Mouse (Mus musculus): ENCODE data around the gene Arhgef33. TPM values are rescaled to one million over a fixed set of nuclear protein-coding genes. Genes with fewer than 3 reads are reported as not detected.

Gene Arhgef33
- polyA plus RNA-seq, 1 experiment from 2014 or later = 2.2 TPM

GRCm38 (mm10) chr17:80290074-80290657, 17.0 kb upstream of the Arhgef33 start, which contains the start of the genes Morn2 and Dhx57:
Gene Morn2 (plus strand): TSS chr17:80290203.
Gene Dhx57 (minus strand): TSS chr17:80290476.
- under 1% methylated on average over 35 of the region's 35 CpGs for WGBS
- Histone ChIP-seq H3K4me3 (ENCODE audit: low read length) (peak within 1 kb of the TSS; percentile 100), H3K4me2 (replicated peaks; ENCODE audit: low read depth, low read length) (peak within 1 kb of the TSS; percentile 81), H3K27me3 (ENCODE audit: control insufficient read depth, insufficient read depth, low read length) (no peaks in the 10 kb centered on the region), H3K27ac (ENCODE audit: low read depth, low read length) (peak within 1 kb of the TSS; percentile 74), H3K36me3 (ENCODE audit: control insufficient read depth, insufficient read depth, low read length) (no peaks in the 10 kb centered on the region), H3K9ac (ENCODE audit: low read depth, low read length) (peak within 1 kb of the TSS; percentile 88), H3K9me3 (ENCODE audit: control insufficient read depth, low read length) (no peaks in the 10 kb centered on the region), H3K4me1 (ENCODE audit: control insufficient read depth, insufficient read depth, low read length) (peaks cover 7% of the 10 kb centered on the region)
- peak; percentile 99 for ATAC-seq (ENCODE audit: low FRiP score, low TSS enrichment)

GRCm38 (mm10) chr17:80291148-80291547, 16.1 kb upstream of the Arhgef33 start:
- peaks cover 7% of the 10 kb centered on the region for H3K4me1 ChIP-seq (ENCODE audit: control insufficient read depth, insufficient read depth, low read length)
- no peaks in the 10 kb centered on the region for H3K9me3 ChIP-seq (ENCODE audit: control insufficient read depth, low read length)
- 31% methylated on average over 2 of the region's 2 CpGs for WGBS
- no peak overlapping the region for H3K4me3 ChIP-seq (ENCODE audit: low read length)
- ATAC-seq (ENCODE audit: low FRiP score, low TSS enrichment) = no peak
- no peak overlapping the region for H3K4me2 ChIP-seq (replicated peaks; ENCODE audit: low read depth, low read length)
- H3K9ac ChIP-seq (ENCODE audit: low read depth, low read length) = no peak overlapping the region
- H3K36me3 ChIP-seq (ENCODE audit: control insufficient read depth, insufficient read depth, low read length) = no peaks in the 10 kb centered on the region
- H3K27ac ChIP-seq (ENCODE audit: low read depth, low read length) = no peak overlapping the region
- no peaks in the 10 kb centered on the region for H3K27me3 ChIP-seq (ENCODE audit: control insufficient read depth, insufficient read depth, low read length)

GRCm38 (mm10) chr17:80295258-80295657, 11.9 kb upstream of the Arhgef33 start:
- H3K27me3 ChIP-seq (ENCODE audit: control insufficient read depth, insufficient read depth, low read length) = no peaks in the 10 kb centered on the region
- H3K4me2 ChIP-seq (replicated peaks; ENCODE audit: low read depth, low read length) = no peak overlapping the region
- no peaks in the 10 kb centered on the region for H3K36me3 ChIP-seq (ENCODE audit: control insufficient read depth, insufficient read depth, low read length)
- WGBS = 91% methylated on average over 5 of the region's 5 CpGs
- no peak overlapping the region for H3K4me3 ChIP-seq (ENCODE audit: low read length)
- H3K27ac ChIP-seq (ENCODE audit: low read depth, low read length) = no peak overlapping the region
- no peak for ATAC-seq (ENCODE audit: low FRiP score, low TSS enrichment)
- no peak overlapping the region for H3K9ac ChIP-seq (ENCODE audit: low read depth, low read length)
- no peaks in the 10 kb centered on the region for H3K9me3 ChIP-seq (ENCODE audit: control insufficient read depth, low read length)
- no peaks in the 10 kb centered on the region for H3K4me1 ChIP-seq (ENCODE audit: control insufficient read depth, insufficient read depth, low read length)

- no peak for ATAC-seq (ENCODE audit: low FRiP score, low TSS enrichment)
- H3K27me3 ChIP-seq (ENCODE audit: control insufficient read depth, insufficient read depth, low read length) = no peaks in the 10 kb centered on the region
- no peak overlapping the region for H3K27ac ChIP-seq (ENCODE audit: low read depth, low read length)
- no peak overlapping the region for H3K4me3 ChIP-seq (ENCODE audit: low read length)
- no peaks in the 10 kb centered on the region for H3K9me3 ChIP-seq (ENCODE audit: control insufficient read depth, low read length)
- no peaks in the 10 kb centered on the region for H3K36me3 ChIP-seq (ENCODE audit: control insufficient read depth, insufficient read depth, low read length)
- H3K4me1 ChIP-seq (ENCODE audit: control insufficient read depth, insufficient read depth, low read length) = no peaks in the 10 kb centered on the region
- WGBS = 93% methylated on average over 5 of the region's 5 CpGs
- H3K9ac ChIP-seq (ENCODE audit: low read depth, low read length) = no peak overlapping the region
- H3K4me2 ChIP-seq (replicated peaks; ENCODE audit: low read depth, low read length) = no peak overlapping the region
Measured at GRCm38 (mm10) chr17:80298844-80299243, 8.4 kb upstream of the Arhgef33 start.

GRCm38 (mm10) chr17:80311761-80312160, 4.6 kb downstream of the Arhgef33 start:
- H3K36me3 ChIP-seq (ENCODE audit: control insufficient read depth, insufficient read depth, low read length) = no peaks in the 10 kb centered on the region
- 69% methylated on average over 9 of the region's 9 CpGs for WGBS
- H3K9ac ChIP-seq (ENCODE audit: low read depth, low read length) = no peak overlapping the region
- H3K27ac ChIP-seq (ENCODE audit: low read depth, low read length) = no peak overlapping the region
- no peak overlapping the region for H3K4me3 ChIP-seq (ENCODE audit: low read length)
- ATAC-seq (ENCODE audit: low FRiP score, low TSS enrichment) = no peak
- no peaks in the 10 kb centered on the region for H3K27me3 ChIP-seq (ENCODE audit: control insufficient read depth, insufficient read depth, low read length)
- H3K4me1 ChIP-seq (ENCODE audit: control insufficient read depth, insufficient read depth, low read length) = no peaks in the 10 kb centered on the region
- no peak overlapping the region for H3K4me2 ChIP-seq (replicated peaks; ENCODE audit: low read depth, low read length)
- H3K9me3 ChIP-seq (ENCODE audit: control insufficient read depth, low read length) = no peaks in the 10 kb centered on the region

- Histone ChIP-seq H3K9ac (ENCODE audit: low read depth, low read length) (no peak overlapping the region), H3K36me3 (ENCODE audit: control insufficient read depth, insufficient read depth, low read length) (no peaks in the 10 kb centered on the region), H3K9me3 (ENCODE audit: control insufficient read depth, low read length) (no peaks in the 10 kb centered on the region), H3K27ac (ENCODE audit: low read depth, low read length) (no peak overlapping the region), H3K27me3 (ENCODE audit: control insufficient read depth, insufficient read depth, low read length) (no peaks in the 10 kb centered on the region), H3K4me3 (ENCODE audit: low read length) (no peak overlapping the region), H3K4me1 (ENCODE audit: control insufficient read depth, insufficient read depth, low read length) (no peaks in the 10 kb centered on the region), H3K4me2 (replicated peaks; ENCODE audit: low read depth, low read length) (no peak overlapping the region)
- WGBS = 83% methylated on average over 4 of the region's 4 CpGs
- ATAC-seq (ENCODE audit: low FRiP score, low TSS enrichment) = no peak
Measured at GRCm38 (mm10) chr17:80312405-80312804, 5.2 kb downstream of the Arhgef33 start.

GRCm38 (mm10) chr17:80322228-80322627, 15.0 kb downstream of the Arhgef33 start:
- H3K4me1 ChIP-seq (ENCODE audit: control insufficient read depth, insufficient read depth, low read length) = no peaks in the 10 kb centered on the region
- no peak overlapping the region for H3K4me3 ChIP-seq (ENCODE audit: low read length)
- no peaks in the 10 kb centered on the region for H3K27me3 ChIP-seq (ENCODE audit: control insufficient read depth, insufficient read depth, low read length)
- H3K27ac ChIP-seq (ENCODE audit: low read depth, low read length) = no peak overlapping the region
- 75% methylated on average over 6 of the region's 6 CpGs for WGBS
- ATAC-seq (ENCODE audit: low FRiP score, low TSS enrichment) = no peak
- no peak overlapping the region for H3K4me2 ChIP-seq (replicated peaks; ENCODE audit: low read depth, low read length)
- H3K9ac ChIP-seq (ENCODE audit: low read depth, low read length) = no peak overlapping the region
- H3K36me3 ChIP-seq (ENCODE audit: control insufficient read depth, insufficient read depth, low read length) = no peaks in the 10 kb centered on the region
- no peaks in the 10 kb centered on the region for H3K9me3 ChIP-seq (ENCODE audit: control insufficient read depth, low read length)

GRCm38 (mm10) chr17:80323015-80323414, 15.8 kb downstream of the Arhgef33 start:
- H3K36me3 ChIP-seq (ENCODE audit: control insufficient read depth, insufficient read depth, low read length) = no peaks in the 10 kb centered on the region
- H3K9me3 ChIP-seq (ENCODE audit: control insufficient read depth, low read length) = no peaks in the 10 kb centered on the region
- no peak overlapping the region for H3K4me3 ChIP-seq (ENCODE audit: low read length)
- H3K4me1 ChIP-seq (ENCODE audit: control insufficient read depth, insufficient read depth, low read length) = no peaks in the 10 kb centered on the region
- ATAC-seq (ENCODE audit: low FRiP score, low TSS enrichment) = no peak
- H3K9ac ChIP-seq (ENCODE audit: low read depth, low read length) = no peak overlapping the region
- no peaks in the 10 kb centered on the region for H3K27me3 ChIP-seq (ENCODE audit: control insufficient read depth, insufficient read depth, low read length)
- H3K4me2 ChIP-seq (replicated peaks; ENCODE audit: low read depth, low read length) = no peak overlapping the region
- 73% methylated on average over 4 of the region's 4 CpGs for WGBS
- no peak overlapping the region for H3K27ac ChIP-seq (ENCODE audit: low read depth, low read length)

- ATAC-seq (ENCODE audit: low FRiP score, low TSS enrichment) = no peak
- Histone ChIP-seq H3K27ac (ENCODE audit: low read depth, low read length) (no peak overlapping the region), H3K4me2 (replicated peaks; ENCODE audit: low read depth, low read length) (no peak overlapping the region), H3K4me1 (ENCODE audit: control insufficient read depth, insufficient read depth, low read length) (no peaks in the 10 kb centered on the region), H3K4me3 (ENCODE audit: low read length) (no peak overlapping the region), H3K27me3 (ENCODE audit: control insufficient read depth, insufficient read depth, low read length) (no peaks in the 10 kb centered on the region), H3K9me3 (ENCODE audit: control insufficient read depth, low read length) (no peaks in the 10 kb centered on the region), H3K9ac (ENCODE audit: low read depth, low read length) (no peak overlapping the region), H3K36me3 (ENCODE audit: control insufficient read depth, insufficient read depth, low read length) (no peaks in the 10 kb centered on the region)
- 72% methylated on average over 8 of the region's 8 CpGs for WGBS
Measured at GRCm38 (mm10) chr17:80323658-80324057, 16.5 kb downstream of the Arhgef33 start.
